Mouse (Mus musculus) lung, postnatal 0 days (tissue): ENCODE data around the gene Cep63. TPM values are rescaled to one million over a fixed set of nuclear protein-coding genes. Genes with fewer than 3 reads are reported as not detected.

ENCODE experiments used
- ATAC-seq: fragments of 200-750 bp; cut with Nextera tagmentation; 2 replicates; pipeline ENCODE4 v1.8.0; 2017; ENCODE audit warnings: moderate library complexity
- DNase-seq: peaks from one replicate; pipeline ENCODE4 v3.0.0-alpha.2; 2016; ENCODE audit warnings: low spot score
- H3K27ac ChIP-seq: fragments of 300-500 bp; sonication (generic); 2 replicates; pipeline ENCODE4 v1.5.1; 2014; ENCODE audit warnings: antibody characterized with exemption, mild to moderate bottlenecking, low read length, mixed read lengths
- H3K27me3 ChIP-seq: fragments of 300-500 bp; sonication (generic); replicated peaks from 2 replicates; pipeline ENCODE4 v1.6.1; 2014; ENCODE audit warnings: low read length, mixed read lengths; ENCODE audit not compliant: insufficient read depth
- H3K36me3 ChIP-seq: fragments of 300-500 bp; sonication (generic); 2 replicates; pipeline ENCODE4 v1.6.1; 2014; ENCODE audit warnings: low read length, mixed read lengths; ENCODE audit not compliant: insufficient read depth
- H3K4me1 ChIP-seq: fragments of 300-500 bp; sonication (generic); 2 replicates; pipeline ENCODE4 v1.6.1; 2014; ENCODE audit warnings: antibody characterized with exemption, low read depth, low read length, mixed read lengths; ENCODE audit not compliant: insufficient read depth
- H3K4me2 ChIP-seq: fragments of 300-500 bp; sonication (generic); replicated peaks from 2 replicates; pipeline ENCODE4 v1.6.1; 2014; ENCODE audit warnings: low read depth, mild to moderate bottlenecking, low read length, moderate library complexity, mixed read lengths
- H3K4me3 ChIP-seq: fragments of 300-500 bp; sonication (generic); 2 replicates; pipeline ENCODE4 v1.5.1; 2014; ENCODE audit warnings: low read depth, low read length
- H3K9ac ChIP-seq: fragments of 300-500 bp; sonication (generic); replicated peaks from 2 replicates; pipeline ENCODE4 v1.6.1; 2014; ENCODE audit warnings: low read depth, mild to moderate bottlenecking
- H3K9me3 ChIP-seq: fragments of 300-500 bp; sonication (generic); 2 replicates; pipeline ENCODE4 v1.6.1; 2016; ENCODE audit warnings: low read length, mixed read lengths
- CTCF ChIP-seq: IDR thresholded peaks from 2 replicates; pipeline ENCODE4 v1.5.1; 2016; ENCODE audit warnings: antibody characterized with exemption, mild to moderate bottlenecking
- EP300 ChIP-seq: IDR thresholded peaks from 2 replicates; pipeline ENCODE4 v1.6.1; 2016; ENCODE audit warnings: antibody characterized with exemption, mild to moderate bottlenecking, control low read depth
- WGBS: fragments of 180-500 bp; shearing (Covaris S2); extraction: QIAGEN DNeasy Blood & Tissue Kit; methylation state at CpG from one replicate; pipeline ENCODE4 v1.1.7; 2014; 5-methylcytosine and 5-hydroxymethylcytosine counted together
- polyA plus RNA-seq: library from polyadenylated mRNA; unstranded; fragments of >200 nt; fragmentation: Nextera tagmentation; extraction: Ambion mirVana; gene quantifications from 2 replicates; pipeline ENCODE4 v1.2.1, GENCODE M21; 2015

Gene Cep63
- polyA plus RNA-seq, 1 experiment from 2014 or later: 35.3 TPM

DNA sequence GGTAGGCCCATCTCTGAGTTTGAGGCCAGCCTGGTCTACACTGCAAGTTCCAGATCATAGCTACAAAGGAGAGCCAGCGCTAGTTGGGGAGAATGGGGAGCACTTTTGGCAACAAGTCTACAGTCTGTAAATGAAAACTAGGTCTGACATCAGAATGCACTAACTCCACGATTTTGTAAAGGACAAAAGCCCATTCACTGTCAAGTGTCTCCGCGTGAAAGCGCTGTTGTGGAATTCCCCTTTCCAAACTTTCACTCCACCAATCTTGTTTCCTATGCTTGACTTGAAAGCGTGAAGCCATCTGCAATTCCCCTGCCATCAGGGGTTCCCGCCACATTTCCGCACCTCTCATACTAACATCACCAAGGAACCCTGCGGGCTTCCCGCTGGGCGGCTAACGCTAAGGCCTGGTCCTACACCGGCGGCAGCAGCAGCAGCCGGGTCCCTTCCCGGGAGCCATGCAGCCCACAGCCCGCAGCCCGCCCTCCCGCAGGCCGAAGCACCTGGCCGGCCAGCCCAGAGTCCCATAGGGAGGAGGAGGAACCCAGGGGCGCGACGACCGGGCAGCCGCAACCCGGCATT, 842 bp downstream of the Cep63 start:
- Histone ChIP-seq H3K27me3 (no peaks in the 10 kb centered on the region), H3K9me3 (no peaks in the 10 kb centered on the region), H3K36me3 (no peaks in the 10 kb centered on the region), H3K4me2 (peak overlapping the region; percentile 88), H3K9ac (peak overlapping the region; percentile 84), H3K4me3 (peak overlapping the region; percentile 89), H3K4me1 (peaks cover 15% of the 10 kb centered on the region), H3K27ac (peak overlapping the region; percentile 94)
- peak; percentile 43 for DNase-seq
- ATAC-seq: peak; percentile 26
- WGBS: under 1% methylated on average over 26 of the region's 27 CpGs
- no peak for TF ChIP-seq EP300
- no peak for TF ChIP-seq CTCF

- ATAC-seq (no peak), DNase-seq (peak; percentile 66)
- 68% methylated on average over 7 of the region's 7 CpGs for WGBS
- Histone ChIP-seq H3K9ac (no peak overlapping the region), H3K27me3 (no peaks in the 10 kb centered on the region), H3K4me2 (no peak overlapping the region), H3K9me3 (no peaks in the 10 kb centered on the region), H3K27ac (no peak overlapping the region), H3K4me1 (peaks cover 15% of the 10 kb centered on the region), H3K36me3 (no peaks in the 10 kb centered on the region), H3K4me3 (no peak overlapping the region)
- TF ChIP-seq EP300 (no peak), CTCF (no peak)
Measured at GRCm38 (mm10) chr9:102623581-102623980, 2.8 kb downstream of the Cep63 start.

DNA sequence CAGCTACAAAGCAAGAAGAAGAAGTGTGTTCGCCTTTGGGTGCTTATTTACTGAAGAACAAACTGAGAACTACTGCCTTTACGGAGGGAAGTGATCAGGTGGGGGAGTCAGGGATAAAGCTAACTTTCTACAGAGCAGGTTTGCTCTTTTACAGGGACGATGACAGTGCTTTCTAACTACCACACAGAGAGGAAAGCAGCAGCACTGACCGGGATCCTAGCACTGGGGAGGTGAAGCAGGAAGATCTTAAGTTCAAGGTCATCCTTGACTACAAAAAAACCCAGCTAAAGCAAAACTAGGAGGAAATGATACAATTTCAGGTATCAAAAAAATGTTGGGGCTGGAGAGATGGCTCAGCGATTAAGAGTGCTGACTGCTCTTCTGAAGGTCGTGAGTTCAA, 3.5 kb downstream of the Cep63 start:
- no peak overlapping the region for H3K4me3 ChIP-seq
- no peak for TF ChIP-seq CTCF
- TF ChIP-seq EP300: no peak
- WGBS: 76% methylated on average over 6 of the region's 6 CpGs
- H3K9ac ChIP-seq: no peak overlapping the region
- peaks cover 12% of the 10 kb centered on the region for H3K4me1 ChIP-seq
- ATAC-seq: no peak
- H3K36me3 ChIP-seq: no peaks in the 10 kb centered on the region
- H3K27me3 ChIP-seq: no peaks in the 10 kb centered on the region
- DNase-seq: no peak
- no peak overlapping the region for H3K4me2 ChIP-seq
- no peak overlapping the region for H3K27ac ChIP-seq
- H3K9me3 ChIP-seq: no peaks in the 10 kb centered on the region

GRCm38 (mm10) chr9:102622192-102622857, 4.0 kb downstream of the Cep63 start:
- peak; percentile 89 for DNase-seq
- H3K9me3 ChIP-seq: no peaks in the 10 kb centered on the region
- no peak for ATAC-seq
- H3K36me3 ChIP-seq: no peaks in the 10 kb centered on the region
- H3K9ac ChIP-seq: no peak overlapping the region
- no peak overlapping the region for H3K4me2 ChIP-seq
- no peaks in the 10 kb centered on the region for H3K27me3 ChIP-seq
- no peak for TF ChIP-seq EP300
- TF ChIP-seq CTCF: peak; percentile 88
- WGBS: 26% methylated on average over 5 of the region's 5 CpGs
- H3K27ac ChIP-seq: no peak overlapping the region
- H3K4me1 ChIP-seq: peaks cover 9% of the 10 kb centered on the region
- no peak overlapping the region for H3K4me3 ChIP-seq

DNA sequence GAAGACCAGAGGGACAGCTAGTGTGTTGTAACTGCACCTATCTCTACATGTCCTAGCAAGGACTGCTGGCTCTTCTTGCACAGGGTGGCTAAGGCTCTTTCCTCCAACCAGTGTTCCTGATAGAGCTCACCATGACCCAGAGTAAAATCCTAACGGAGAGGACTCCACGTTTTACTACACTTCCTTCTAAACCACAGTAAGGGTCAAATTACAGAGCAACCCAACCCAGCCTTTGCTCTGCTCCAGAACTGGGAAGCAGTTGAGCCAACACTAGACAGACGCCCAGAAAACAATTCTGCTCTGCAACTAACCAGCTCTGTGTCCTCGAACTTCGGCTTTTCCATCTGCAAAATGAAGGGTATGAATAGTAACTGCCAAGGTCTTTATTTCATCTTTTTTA, 4.9 kb downstream of the Cep63 start:
- H3K9me3 ChIP-seq: no peaks in the 10 kb centered on the region
- H3K4me2 ChIP-seq: no peak overlapping the region
- DNase-seq (no peak), ATAC-seq (no peak)
- no peaks in the 10 kb centered on the region for H3K27me3 ChIP-seq
- no peak overlapping the region for H3K4me3 ChIP-seq
- H3K4me1 ChIP-seq: peaks cover 5% of the 10 kb centered on the region; the same call in 1 of the 2 replicates
- no peak overlapping the region for H3K27ac ChIP-seq
- WGBS: 54% methylated on average over 5 of the region's 5 CpGs
- no peak overlapping the region for H3K9ac ChIP-seq
- no peaks in the 10 kb centered on the region for H3K36me3 ChIP-seq
- TF ChIP-seq EP300: no peak
- TF ChIP-seq CTCF: no peak

DNA sequence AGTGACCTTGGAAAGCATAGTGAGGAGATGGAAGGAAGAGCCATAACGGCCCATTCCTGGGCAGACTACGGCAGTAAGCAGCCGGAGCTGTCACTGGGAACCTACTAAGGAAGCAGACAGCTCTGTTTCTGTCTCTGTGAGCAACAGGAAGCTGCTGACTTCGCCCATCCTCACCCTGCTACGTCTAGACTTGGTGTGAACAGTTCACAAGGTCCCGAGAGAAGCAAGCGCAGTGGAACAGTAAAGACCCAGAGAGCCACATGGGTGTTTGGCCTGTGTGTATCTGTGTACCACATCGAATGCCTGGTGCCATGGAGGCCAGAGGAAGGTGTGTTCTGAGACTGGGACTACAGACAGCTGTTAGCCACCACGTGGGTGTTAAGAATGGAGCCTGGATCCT, 10.1 kb downstream of the Cep63 start:
- Histone ChIP-seq H3K4me1 (no peaks in the 10 kb centered on the region), H3K36me3 (peaks cover 7% of the 10 kb centered on the region; the same call in 1 of the 2 replicates), H3K27me3 (no peaks in the 10 kb centered on the region), H3K9me3 (no peaks in the 10 kb centered on the region), H3K27ac (no peak overlapping the region), H3K4me2 (no peak overlapping the region), H3K4me3 (no peak overlapping the region), H3K9ac (no peak overlapping the region)
- DNase-seq (peak; percentile 29), ATAC-seq (peak; percentile 62)
- TF ChIP-seq EP300 (no peak), CTCF (no peak)
- WGBS: 62% methylated on average over 9 of the region's 9 CpGs
